8 mouse cellular contexts compared by ENCODE assay signal in the genomic region with DNA sequence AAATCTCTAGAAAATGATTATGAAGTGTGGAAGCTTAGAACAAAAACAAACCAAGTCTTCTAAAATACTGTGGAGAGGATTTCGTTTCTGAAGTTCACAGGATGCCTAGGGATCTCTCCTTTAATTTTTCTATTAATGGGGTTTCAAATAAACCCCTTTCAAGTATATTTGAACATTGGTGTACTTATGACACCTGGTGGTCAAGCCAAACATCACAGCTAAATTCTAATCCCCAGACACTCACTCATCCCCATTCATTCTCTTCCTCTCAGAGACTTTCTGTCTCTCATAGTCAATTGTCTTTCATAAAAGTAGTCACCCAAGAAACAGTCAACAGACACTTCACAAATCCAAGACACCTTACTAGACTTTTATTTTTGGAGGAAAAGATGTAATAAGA. TPM values are rescaled to one million over a fixed set of nuclear protein-coding genes. Genes with fewer than 3 reads are reported as not detected.
DNase-seq lines count a peak whose midpoint lies in the region; ATAC-seq and TF ChIP-seq lines count a peak whose summit lies in the region.

No protein-coding gene starts in this region.

- H3K4me3 ChIP-seq in forebrain, postnatal 0 days (ENCODE audit: low read depth, low read length): no peak overlapping the region
- H3K4me3 ChIP-seq in forebrain, embryonic 10.5 days: no peak overlapping the region
- no peak overlapping the region for H3K4me3 ChIP-seq in liver, embryonic 14.5 days (ENCODE audit: insufficient read depth in 1 of 2, low read depth in 2 of 2, low read length in 2 of 2)
- no peak overlapping the region for H3K4me3 ChIP-seq in liver, embryonic 11.5 days (ENCODE audit: low read depth, low read length)
- no peak overlapping the region for H3K4me3 ChIP-seq in MEL (ENCODE audit: control insufficient read depth in 1 of 2, insufficient read depth in 1 of 2, low read depth in 2 of 2, low read length in 2 of 2)

- ATAC-seq in forebrain, postnatal 0 days: no peak
- ATAC-seq in liver, embryonic 14.5 days (ENCODE audit: insufficient read depth): no peak
- ATAC-seq in liver, embryonic 11.5 days (replicated peaks; ENCODE audit: low FRiP score): no peak
- peak; percentile 73 for ATAC-seq in megakaryocyte progenitor cell, adult 5-6 weeks (replicated peaks; ENCODE audit: poor library complexity)

- no peak for TF ChIP-seq POLR2A in MEL (IDR thresholded peaks at IDR 0.05; ENCODE audit: control insufficient read depth in 1 of 2, insufficient read depth in 1 of 2, low read depth in 1 of 2, low read length in 2 of 2, poor library complexity in 1 of 2)

- peak; percentile 11 for DNase-seq in forebrain, postnatal 0 days
- no peak for DNase-seq in forebrain, embryonic 10.5 days (ENCODE audit: extremely low spot score, low spot score)
- no peak for DNase-seq in liver, embryonic 14.5 days (ENCODE audit: low read depth in 3 of 3, low spot score in 3 of 3)
- DNase-seq in liver, embryonic 11.5 days (ENCODE audit: low spot score): no peak
- peak; percentile 29 for DNase-seq in MEL (ENCODE audit: low read depth, low spot score)
- DNase-seq in frontal cortex, postnatal 36 days (ENCODE audit: low spot score in 2 of 2): no peak
- no peak for DNase-seq in gastrocnemius, adult 8-10 months (ENCODE audit: low spot score in 2 of 2)

- peak; percentile 68 for TF ChIP-seq RAD21 in MEL (IDR thresholded peaks at IDR 0.05; ENCODE audit: low read depth, low read length)

- no peaks in the 10 kb centered on the region for H3K9me3 ChIP-seq in forebrain, postnatal 0 days (ENCODE audit: low read length)
- no peaks in the 10 kb centered on the region for H3K9me3 ChIP-seq in forebrain, embryonic 10.5 days
- no peaks in the 10 kb centered on the region for H3K9me3 ChIP-seq in liver, embryonic 14.5 days (ENCODE audit: control insufficient read depth, low read length)
- H3K9me3 ChIP-seq in liver, embryonic 11.5 days (ENCODE audit: control insufficient read depth, low read length): no peaks in the 10 kb centered on the region
- no peaks in the 10 kb centered on the region for H3K9me3 ChIP-seq in MEL (replicated peaks; ENCODE audit: insufficient read depth, low read length)

- no peaks in the 10 kb centered on the region for H3K4me1 ChIP-seq in forebrain, postnatal 0 days (ENCODE audit: insufficient read depth)
- no peaks in the 10 kb centered on the region for H3K4me1 ChIP-seq in forebrain, embryonic 10.5 days
- H3K4me1 ChIP-seq in liver, embryonic 14.5 days (replicated peaks; ENCODE audit: control insufficient read depth in 2 of 2, insufficient read depth in 2 of 2, low read length in 1 of 2): no peaks in the 10 kb centered on the region
- no peaks in the 10 kb centered on the region for H3K4me1 ChIP-seq in liver, embryonic 11.5 days (replicated peaks; ENCODE audit: control insufficient read depth, insufficient read depth, low read length)
- no peaks in the 10 kb centered on the region for H3K4me1 ChIP-seq in MEL (ENCODE audit: control insufficient read depth in 1 of 2, insufficient read depth in 2 of 2, low read length in 2 of 2)

- H3K36me3 ChIP-seq in forebrain, postnatal 0 days (ENCODE audit: insufficient read depth): no peaks in the 10 kb centered on the region
- H3K36me3 ChIP-seq in forebrain, embryonic 10.5 days (replicated peaks): no peaks in the 10 kb centered on the region
- no peaks in the 10 kb centered on the region for H3K36me3 ChIP-seq in liver, embryonic 14.5 days (replicated peaks; ENCODE audit: control insufficient read depth, insufficient read depth, low read depth)
- H3K36me3 ChIP-seq in liver, embryonic 11.5 days (ENCODE audit: control insufficient read depth, insufficient read depth, low read length): no peaks in the 10 kb centered on the region
- H3K36me3 ChIP-seq in MEL (ENCODE audit: control insufficient read depth in 1 of 2, insufficient read depth in 2 of 2, low read length in 2 of 2): no peaks in the 10 kb centered on the region

- 5% methylated on average over 1 of the region's 1 CpGs for WGBS in forebrain, postnatal 0 days
- WGBS in forebrain, embryonic 10.5 days: 19% methylated on average over 1 of the region's 1 CpGs
- WGBS in liver, embryonic 14.5 days (ENCODE audit: insufficient replicate concordance): 0% methylated on average over 1 of the region's 1 CpGs
- WGBS in liver, embryonic 11.5 days: 13% methylated on average over 1 of the region's 1 CpGs

- peak; percentile 45 for TF ChIP-seq CTCF in forebrain, postnatal 0 days (IDR thresholded peaks at IDR 0.05; ENCODE audit: low read depth)
- peak; percentile 23; the same call in 1 of the 2 replicates for TF ChIP-seq CTCF in liver, embryonic 14.5 days (IDR thresholded peaks at IDR 0.05; ENCODE audit: low read depth)
- TF ChIP-seq CTCF in MEL (IDR thresholded peaks at IDR 0.05 in 2 of 3, conservative IDR thresholded peaks at IDR 0.05 in 1 of 3; ENCODE audit: control insufficient read depth in 1 of 3, insufficient read depth in 1 of 3, low read depth in 2 of 3, low read length in 3 of 3, poor library complexity in 1 of 3, severe bottlenecking in 1 of 3): peak in 1 of 3 experiments; percentile 58; a peak in 3 of 6 replicates

- no peaks in the 10 kb centered on the region for H3K27me3 ChIP-seq in forebrain, postnatal 0 days (ENCODE audit: insufficient read depth, low read length)
- 0 out of 2 replicates have a peak, but pooled peaks cover 5% of the 10 kb centered on the region for H3K27me3 ChIP-seq in forebrain, embryonic 10.5 days (ENCODE audit: poor library complexity, severe bottlenecking)
- no peaks in the 10 kb centered on the region for H3K27me3 ChIP-seq in liver, embryonic 14.5 days (ENCODE audit: control insufficient read depth, insufficient read depth, low read length)
- no peaks in the 10 kb centered on the region for H3K27me3 ChIP-seq in liver, embryonic 11.5 days (replicated peaks; ENCODE audit: control insufficient read depth, insufficient read depth, low read length)
- no peaks in the 10 kb centered on the region for H3K27me3 ChIP-seq in MEL (ENCODE audit: control insufficient read depth in 1 of 2, insufficient read depth in 2 of 2, low read length in 2 of 2)

- no peak for TF ChIP-seq EP300 in liver, embryonic 14.5 days (IDR thresholded peaks at IDR 0.05; ENCODE audit: low read depth)
- TF ChIP-seq EP300 in MEL (IDR thresholded peaks at IDR 0.05; ENCODE audit: low read depth in 1 of 2, low read length in 2 of 2): no peak

- H3K9ac ChIP-seq in forebrain, postnatal 0 days: no peak overlapping the region
- H3K9ac ChIP-seq in liver, embryonic 14.5 days (replicated peaks): no peak overlapping the region
- H3K9ac ChIP-seq in liver, embryonic 11.5 days (ENCODE audit: low read depth, low read length): no peak overlapping the region
- H3K9ac ChIP-seq in MEL (ENCODE audit: control insufficient read depth, low read depth, low read length, poor library complexity, severe bottlenecking): no peak overlapping the region

- H3K79me2 ChIP-seq in MEL (ENCODE audit: control insufficient read depth, insufficient read depth, low read length, poor library complexity): no peaks in the 10 kb centered on the region

- no peak overlapping the region for H3K4me2 ChIP-seq in forebrain, postnatal 0 days (ENCODE audit: low read depth)
- no peak overlapping the region for H3K4me2 ChIP-seq in liver, embryonic 14.5 days (ENCODE audit: low read depth)
- no peak overlapping the region for H3K4me2 ChIP-seq in liver, embryonic 11.5 days

- H3K27ac ChIP-seq in forebrain, postnatal 0 days (ENCODE audit: low read depth, low read length): no peak overlapping the region
- no peak overlapping the region for H3K27ac ChIP-seq in forebrain, embryonic 10.5 days
- no peak overlapping the region for H3K27ac ChIP-seq in liver, embryonic 14.5 days
- H3K27ac ChIP-seq in liver, embryonic 11.5 days (ENCODE audit: low read depth, low read length): no peak overlapping the region
- no peak overlapping the region for H3K27ac ChIP-seq in MEL (ENCODE audit: control insufficient read depth, low read depth, low read length)

TF ChIP-seq in MEL, 35 proteins besides CTCF, POLR2A, EP300 and RAD21:
- no peak for TF ChIP-seq ZKSCAN1 (IDR thresholded peaks at IDR 0.05; ENCODE audit: low read depth, low read length)
- TF ChIP-seq SMC3 (IDR thresholded peaks at IDR 0.05; ENCODE audit: low read depth, low read length): peak; percentile 75
- peak; percentile 55; the same call in 1 of the 2 replicates for TF ChIP-seq ZC3H11A (IDR thresholded peaks at IDR 0.05; ENCODE audit: low read depth, low read length)
- no peak for TF ChIP-seq BHLHE40 (IDR thresholded peaks at IDR 0.05; ENCODE audit: borderline replicate concordance, low read depth, low read length)
- no peak for TF ChIP-seq USF1 (IDR thresholded peaks at IDR 0.05; ENCODE audit: low read depth, low read length)
TF ChIP-seq in MEL: peak in this region for 2.

RNA-seq across cellular contexts. Expression of gene P2ry10b, which starts 19.6 kb away (rescaled TPM):
- total RNA-seq in forebrain, postnatal 0 days (2014; rRNA removed): 0.77 and 0.86 TPM in 2 replicates
- polyA plus RNA-seq in forebrain, postnatal 0 days (2015; fragmentation: Nextera tagmentation; extraction: Ambion mirVana): 0.42 and 0.80 TPM in 2 replicates
- polyA plus RNA-seq in forebrain, embryonic 10.5 days (2016; fragmentation: Nextera tagmentation; extraction: Ambion mirVana): 0.25 and 0.29 TPM in 2 replicates
- polyA plus RNA-seq in liver, embryonic 14.5 days (2012; rRNA removed): 0.49 TPM in 2 replicates
- polyA plus RNA-seq in liver, embryonic 14.5 days (2014; fragmentation: Nextera tagmentation; extraction: Ambion mirVana): 0.28 and 0.56 TPM in 2 replicates
- 0.74 and 0.82 TPM in 2 replicates for polyA plus RNA-seq in liver, embryonic 11.5 days (2014; fragmentation: Nextera tagmentation; extraction: Ambion mirVana)
- total RNA-seq in MEL (2012; rRNA removed): not detected in 2 replicates
- not detected for polyA plus RNA-seq in MEL (2012; ENCODE audit: insufficient read depth in 1 of 2, insufficient read length in 2 of 2, low read depth in 1 of 2, low replicate concordance in 2 of 2, missing spikeins in 1 of 2)
- total RNA-seq in megakaryocyte progenitor cell, adult 5-6 weeks (2015): 0.29 and 0.44 TPM in 2 replicates
- 0.08 and 0.20 TPM in 2 replicates for total RNA-seq in megakaryocyte progenitor cell, adult 5-6 weeks (2017)
- total RNA-seq in gastrocnemius, adult 8-10 months (2022): under 1 TPM in 2 of 4 experiments, not detected in 2; 0.07 to 0.88 TPM

Comparison
In these comparisons a context has a peak if more than half of its experiments do, and no peak if none do; other contexts are left out.
1. DNase-seq: peak in forebrain, postnatal 0 days (single experiment) and MEL (single experiment); none in forebrain, embryonic 10.5 days (single experiment), liver, embryonic 14.5 days (0 of 3), liver, embryonic 11.5 days (single experiment), frontal cortex, postnatal 36 days (0 of 2) and gastrocnemius, adult 8-10 months (0 of 2).